Mouse (Mus musculus) layer of hippocampus, adult 8-10 months (tissue): ENCODE measurements around the gene Pom121l2. TPM values are rescaled to one million over a fixed set of nuclear protein-coding genes. Genes with fewer than 3 reads are reported as not detected.
A peak's percentile ranks its signal among the peaks of the same experiment; 100 is the strongest.

ENCODE experiments used
- DNase-seq, 2 experiments: peaks; one replicate each; pipeline ENCODE4 v3.0.0; 2022; ENCODE audit warnings: low spot score in 2 of 2
- total RNA-seq, 4 experiments: library from RNA; stranded (reverse); gene quantifications; 2 replicates each; pipeline ENCODE4 v1.2.4; 2022

Gene Pom121l2
- total RNA-seq, 4 experiments from 2014 or later, result not detected

DNA sequence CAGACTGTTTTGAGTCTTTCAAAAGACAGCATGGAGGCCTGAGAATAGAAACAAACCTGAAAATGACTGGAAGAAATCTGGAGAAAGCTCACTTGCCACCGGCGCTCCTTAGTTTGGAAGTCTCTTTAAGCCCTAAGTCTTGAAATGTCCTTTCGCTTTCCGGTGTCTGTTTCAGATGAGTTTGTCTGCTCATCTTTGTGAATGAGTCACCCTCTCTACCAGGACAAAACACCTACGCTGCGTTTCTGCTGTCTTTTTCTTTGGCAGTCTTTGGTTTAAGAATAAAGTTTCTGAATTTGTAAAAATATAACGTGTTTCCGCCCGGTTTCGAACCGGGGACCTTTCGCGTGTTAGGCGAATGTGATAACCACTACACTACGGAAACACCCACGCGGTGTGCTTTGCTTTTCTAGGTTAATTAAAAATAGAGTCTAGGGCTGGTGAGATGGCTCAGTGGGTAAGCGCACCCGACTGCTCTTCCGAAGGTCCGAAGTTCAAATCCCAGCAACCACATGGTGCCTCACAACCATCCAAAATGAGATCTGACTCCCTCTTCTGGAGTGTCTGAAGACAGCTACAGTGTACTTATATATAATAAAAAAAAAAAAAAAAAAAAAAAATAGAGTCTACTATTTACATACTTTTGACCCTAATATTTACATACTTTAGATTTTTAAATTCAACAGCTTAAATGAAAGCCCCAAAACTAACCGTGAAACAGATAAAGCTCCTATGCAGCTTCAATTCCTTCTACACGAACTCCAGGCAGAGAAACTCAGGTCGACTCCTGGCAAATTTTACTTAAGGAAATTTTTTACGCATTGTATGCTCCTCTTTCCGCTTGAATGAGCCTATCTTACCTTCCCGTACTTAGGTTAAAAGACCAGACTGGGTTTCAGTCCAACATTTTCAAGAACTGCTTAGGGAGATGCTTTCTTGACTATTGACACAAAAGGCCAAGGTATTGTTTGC, 34.8 kb downstream of the Pom121l2 start:
- peak in 1 of 2 experiments; percentile 62 for DNase-seq

DNA sequence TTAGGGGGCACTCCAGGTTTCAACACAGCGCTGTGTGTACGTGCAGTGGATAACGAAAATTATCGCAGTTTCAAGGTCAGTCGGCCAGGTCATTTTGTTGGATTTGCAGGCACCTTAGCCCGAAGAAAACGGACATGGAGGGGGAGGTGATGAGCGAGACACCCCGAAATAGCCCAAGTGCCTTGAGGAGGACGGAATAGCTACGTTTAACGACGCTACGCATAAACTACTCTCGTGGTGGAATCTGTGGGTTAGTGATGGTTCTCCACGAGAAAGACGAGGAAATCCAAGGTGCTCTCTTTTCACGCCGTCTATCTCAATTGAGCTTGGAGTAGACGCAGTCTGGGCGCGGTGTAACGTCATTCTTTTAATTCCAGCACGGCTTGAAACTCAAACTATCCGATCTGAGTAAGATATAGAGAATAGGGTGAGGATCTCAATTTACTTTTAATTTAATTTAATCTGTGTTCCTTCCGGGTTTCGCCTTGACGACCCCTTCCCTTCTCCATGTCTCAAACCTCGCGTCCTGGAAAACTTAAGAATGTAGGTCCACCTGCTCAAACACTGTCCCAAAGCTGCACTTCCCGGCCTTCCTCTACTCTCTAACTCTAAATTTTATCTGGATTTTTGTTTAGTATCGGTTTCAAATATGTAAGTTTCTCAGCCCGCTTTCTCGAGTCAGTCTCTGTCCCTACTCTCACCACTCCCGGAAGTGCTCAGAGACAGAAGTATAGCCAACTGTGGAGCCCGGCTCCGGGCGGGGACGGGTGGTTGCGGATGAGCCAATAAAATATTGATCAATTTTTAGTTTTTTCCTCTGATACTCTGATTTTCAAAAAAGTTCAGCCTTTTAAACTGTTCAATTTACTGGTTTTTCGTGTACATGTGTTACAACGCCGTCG, 39.2 kb downstream of the Pom121l2 start:
- DNase-seq, result no peak

GRCm38 (mm10) chr13:22020901-22021339, 39.9 kb downstream of the Pom121l2 start:
- peak in 1 of 2 experiments; percentile 41 for DNase-seq

DNA sequence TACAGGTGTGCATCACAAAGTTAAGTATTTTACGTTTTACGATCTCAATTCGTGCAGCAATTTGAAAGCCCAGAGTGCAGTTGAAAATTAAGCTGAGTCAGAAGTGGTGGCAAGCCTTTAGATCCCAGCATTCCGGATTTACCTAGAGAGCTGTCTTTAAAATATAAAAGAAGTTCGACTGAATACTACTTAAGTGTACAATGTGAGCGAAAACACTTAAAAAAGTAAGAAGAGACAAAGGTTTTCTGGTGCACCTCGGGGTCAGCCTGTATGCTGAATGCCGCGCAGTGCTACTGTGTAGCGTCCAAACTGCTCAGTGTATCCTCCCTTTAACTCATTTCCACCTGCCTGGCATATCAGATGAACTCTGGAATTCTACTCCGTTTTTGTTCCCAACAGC, 40.6 kb downstream of the Pom121l2 start:
- no peak for DNase-seq

GRCm38 (mm10) chr13:22022241-22022640, 41.2 kb downstream of the Pom121l2 start:
- peak in 1 of 2 experiments; percentile 62 for DNase-seq

GRCm38 (mm10) chr13:22026058-22027031, 45.4 kb downstream of the Pom121l2 start:
- peak; percentile 70 to 87 for DNase-seq

- DNase-seq, result peak; percentile 84 to 96
Observed at GRCm38 (mm10) chr13:22028673-22029460, 47.9 kb downstream of the Pom121l2 start.

- no peak for DNase-seq
Observed at GRCm38 (mm10) chr13:22029928-22030327, 48.9 kb downstream of the Pom121l2 start.

- DNase-seq, result no peak
Observed at GRCm38 (mm10) chr13:22030493-22030892, 49.5 kb downstream of the Pom121l2 start.

- no peak for DNase-seq
Observed at GRCm38 (mm10) chr13:22033741-22034442, 52.9 kb downstream of the Pom121l2 start.

DNA sequence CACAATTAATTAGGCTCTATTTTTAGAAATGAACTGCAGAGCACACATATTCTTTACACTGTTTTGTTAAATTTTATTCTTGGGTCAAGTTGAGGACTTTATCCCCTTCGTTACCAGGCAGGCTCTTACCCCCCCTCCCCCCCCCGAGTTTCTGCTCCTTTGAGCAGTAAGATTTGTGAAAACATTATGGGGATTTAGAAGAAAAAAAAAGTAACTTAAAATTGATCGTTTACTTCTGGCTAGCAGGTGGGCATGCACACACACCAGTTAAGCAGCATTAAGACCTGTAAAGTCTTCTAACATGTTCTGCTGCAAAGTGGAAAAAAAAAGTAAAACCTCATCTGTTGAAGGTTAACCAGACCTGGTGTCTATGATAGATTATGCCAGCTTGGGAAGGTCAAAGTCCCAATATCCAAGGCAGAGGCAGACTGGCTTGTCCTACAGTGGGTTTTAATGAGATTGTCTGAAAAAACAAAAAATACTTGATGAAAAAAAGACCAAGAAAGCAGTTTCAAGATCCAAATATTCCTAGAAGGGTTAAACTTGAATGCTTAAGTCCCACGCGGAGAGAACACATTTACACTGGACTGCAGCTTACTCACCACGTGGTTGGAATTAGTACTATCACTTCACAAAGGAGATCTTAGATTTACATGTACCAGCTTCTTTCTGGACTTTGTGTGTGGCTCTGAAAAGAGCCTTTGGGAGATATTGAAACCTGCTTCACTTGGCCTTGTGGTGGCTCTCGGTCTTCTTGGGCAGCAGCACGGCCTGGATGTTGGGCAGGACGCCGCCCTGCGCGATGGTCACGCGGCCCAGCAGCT, 53.7 kb downstream of the Pom121l2 start:
- DNase-seq, result no peak

DNA sequence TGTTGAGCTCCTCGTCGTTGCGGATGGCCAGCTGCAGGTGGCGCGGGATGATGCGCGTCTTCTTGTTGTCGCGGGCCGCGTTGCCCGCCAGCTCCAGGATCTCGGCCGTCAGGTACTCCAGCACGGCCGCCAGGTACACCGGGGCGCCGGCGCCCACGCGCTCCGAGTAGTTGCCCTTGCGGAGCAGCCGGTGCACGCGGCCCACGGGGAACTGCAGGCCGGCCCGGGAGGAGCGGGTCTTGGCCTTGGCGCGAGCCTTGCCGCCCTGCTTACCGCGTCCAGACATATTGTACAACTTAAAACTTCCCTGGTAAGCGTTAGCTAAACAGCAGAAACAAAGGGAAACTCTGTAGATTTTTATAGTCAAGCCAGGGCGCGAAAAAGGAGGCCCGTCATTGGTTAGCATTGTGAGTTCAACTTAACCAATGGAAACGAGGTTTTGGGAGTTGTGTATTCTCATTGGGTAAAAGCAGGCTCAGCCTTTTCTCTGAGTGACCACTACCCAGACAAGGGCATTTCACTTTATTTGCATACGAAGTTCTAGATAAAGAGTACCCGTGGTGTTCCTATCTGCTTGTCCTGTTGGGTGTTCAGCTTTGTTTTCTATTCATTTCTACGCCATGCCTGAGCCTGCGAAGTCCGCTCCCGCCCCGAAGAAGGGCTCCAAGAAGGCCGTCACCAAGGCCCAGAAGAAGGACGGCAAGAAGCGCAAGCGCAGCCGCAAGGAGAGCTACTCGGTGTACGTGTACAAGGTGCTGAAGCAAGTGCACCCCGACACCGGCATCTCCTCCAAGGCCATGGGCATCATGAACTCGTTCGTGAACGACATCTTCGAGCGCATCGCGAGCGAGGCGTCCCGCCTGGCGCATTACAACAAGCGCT, 54.5 kb downstream of the Pom121l2 start, which contains the start of the genes Hist1h2ah and Hist1h2bk:
Hist1h2ah (minus strand) TSS at position 302 of the 882 bp plus-strand sequence.
Hist1h2bk (plus strand) TSS at position 604 of the 882 bp plus-strand sequence.
- DNase-seq, result peak; percentile 85 to 87

GRCm38 (mm10) chr13:22036149-22036956, 55.4 kb downstream of the Pom121l2 start:
- DNase-seq, result no peak

DNA sequence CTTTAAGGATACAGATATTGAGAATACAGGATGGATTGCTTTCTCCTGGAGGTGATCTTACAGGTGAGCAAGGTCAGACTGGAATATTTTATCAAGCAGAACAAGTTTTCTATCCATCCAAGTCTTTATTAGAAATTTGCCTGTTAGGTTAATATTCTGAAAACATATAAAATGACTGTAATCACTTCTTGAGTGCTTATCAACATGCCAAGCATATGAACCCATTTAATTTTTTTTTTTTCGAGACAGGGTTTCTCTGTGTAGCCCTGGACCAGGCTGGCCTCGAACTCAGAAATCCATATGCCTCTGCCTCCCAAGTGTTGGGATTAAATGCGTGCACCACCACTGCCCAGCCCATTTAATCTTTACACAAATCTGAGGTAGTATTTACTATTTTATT, 56.0 kb downstream of the Pom121l2 start:
- no peak for DNase-seq

DNA sequence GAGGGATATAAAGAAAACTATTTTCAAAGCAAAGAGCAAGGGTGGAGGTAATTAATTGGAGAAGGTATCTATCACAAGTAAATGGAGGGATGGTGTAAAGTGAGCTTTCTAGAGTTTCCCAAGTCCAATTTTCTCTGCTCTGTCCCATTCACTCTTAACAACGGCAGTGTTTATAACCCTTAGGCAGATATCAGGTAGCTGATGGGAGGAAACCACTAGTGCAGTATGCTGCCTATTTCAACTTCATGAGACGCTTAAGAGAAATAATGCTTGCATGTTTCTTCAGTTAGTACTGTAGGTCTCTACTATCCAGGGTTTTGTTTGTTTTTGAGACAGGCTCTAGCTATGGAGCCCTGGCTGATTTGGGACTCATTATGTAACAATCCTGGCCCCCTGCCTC, 56.4 kb downstream of the Pom121l2 start:
- DNase-seq, result no peak
